Mouse (Mus musculus) spleen, adult 2 months (tissue): ENCODE data around the gene Nudt15.

ENCODE experiments used
- CTCF ChIP-seq: fragments of 200-500 bp; IDR thresholded peaks from 2 replicates; pipeline ENCODE4 v1.5.1; 2011; ENCODE audit warnings: mild to moderate bottlenecking, inconsistent platforms; ENCODE audit not compliant: insufficient read depth, insufficient read length, insufficient replicate concordance; ENCODE audit errors: extremely low read depth
- POLR2A ChIP-seq: fragments of 200-500 bp; IDR thresholded peaks from 2 replicates; pipeline ENCODE4 v1.6.1; 2011; ENCODE audit warnings: low read depth, low read length, inconsistent platforms

GRCm38 (mm10) chr14:73469506-73469905 is 78.5 kb downstream of the Nudt15 start:
- no peak for TF ChIP-seq POLR2A
- TF ChIP-seq CTCF = no peak
